ENCODE assay signal across 9 mouse cellular contexts in the genomic region with DNA sequence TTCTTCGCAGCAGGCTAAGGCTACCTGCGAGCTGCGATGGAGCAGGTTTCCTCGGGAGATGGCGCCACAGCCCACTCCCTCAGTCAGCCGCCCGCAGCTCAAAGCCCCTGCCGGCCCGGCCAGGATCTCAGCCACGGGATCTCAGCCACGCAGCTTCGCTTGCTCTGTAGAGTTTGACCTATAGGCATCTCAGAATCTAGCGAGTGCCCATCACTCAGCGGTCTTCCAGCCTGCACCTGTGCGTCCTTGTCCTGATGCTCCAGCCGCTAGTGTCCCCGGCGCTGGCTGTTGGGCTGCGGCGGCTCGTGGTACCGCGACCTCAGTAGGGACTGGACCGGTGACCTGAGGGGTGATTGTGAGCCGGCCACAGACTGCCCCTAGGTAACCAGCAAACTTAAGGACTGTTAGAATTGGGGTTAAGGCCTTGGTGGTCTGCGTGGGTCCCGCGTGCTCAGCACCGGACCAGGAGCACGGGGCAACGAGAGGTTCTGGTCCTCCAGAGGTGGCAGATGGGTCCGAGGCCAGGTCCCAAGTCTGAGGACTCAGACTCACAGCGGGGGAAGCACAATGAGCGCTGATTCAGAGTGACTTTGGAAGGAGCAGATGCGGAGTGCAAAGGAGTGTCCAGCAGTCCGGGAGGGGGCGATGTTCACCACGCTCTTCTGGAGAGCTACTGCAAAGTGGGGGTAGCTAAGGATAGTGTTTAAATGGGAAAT. TPM values are rescaled to one million over a fixed set of nuclear protein-coding genes. Genes with fewer than 3 reads are reported as not detected.
DNase-seq lines count a peak whose midpoint lies in the region; ATAC-seq lines count a peak whose summit lies in the region.
"Had no signal": no experiment of that assay in that cellular context is flagged by ENCODE, and none has a peak within 500 bp of the region (broad histone marks: within the 10 kb centered on the region; RNA-seq: fewer than 3 reads in every experiment).

No protein-coding gene starts in this region.

- peaks cover 6% of the 10 kb centered on the region for H3K4me1 ChIP-seq in heart, embryonic 10.5 days
- peaks cover 6% of the 10 kb centered on the region for H3K4me1 ChIP-seq in embryonic facial prominence, embryonic 15.5 days
- H3K4me1 ChIP-seq in kidney, embryonic 14.5 days (ENCODE audit: control insufficient read depth, insufficient read depth, low read length), result no peaks in the 10 kb centered on the region; the same call in 1 of the 2 replicates

- peak overlapping the region; percentile 73 for H3K4me2 ChIP-seq in embryonic facial prominence, embryonic 15.5 days (replicated peaks)
- peak overlapping the region; percentile 62 for H3K4me2 ChIP-seq in kidney, embryonic 14.5 days (replicated peaks; ENCODE audit: low read depth, low read length)

- peak overlapping the region; percentile 62 for H3K4me3 ChIP-seq in heart, embryonic 10.5 days
- H3K4me3 ChIP-seq in embryonic facial prominence, embryonic 15.5 days (replicated peaks), result peak overlapping the region; percentile 40
- peak overlapping the region; percentile 36 for H3K4me3 ChIP-seq in kidney, embryonic 14.5 days (ENCODE audit: low read length)

- no peaks in the 10 kb centered on the region for H3K9me3 ChIP-seq in heart, embryonic 10.5 days
- no peaks in the 10 kb centered on the region for H3K9me3 ChIP-seq in embryonic facial prominence, embryonic 15.5 days (replicated peaks)
- H3K9me3 ChIP-seq in kidney, embryonic 14.5 days (ENCODE audit: control insufficient read depth, low read length), result no peaks in the 10 kb centered on the region

- H3K27ac ChIP-seq in heart, embryonic 10.5 days, result peak overlapping the region; percentile 59; the same call in 1 of the 2 replicates
- no peak overlapping the region for H3K27ac ChIP-seq in embryonic facial prominence, embryonic 15.5 days (replicated peaks)
- H3K27ac ChIP-seq in kidney, embryonic 14.5 days (ENCODE audit: low read depth, low read length), result no peak overlapping the region

- ATAC-seq in embryonic facial prominence, embryonic 15.5 days (ENCODE audit: insufficient number of reproducible peaks, low FRiP score, low TSS enrichment, low read depth), result peak; percentile 47; the same call in 1 of the 2 replicates
- peak; percentile 76 for ATAC-seq in kidney, embryonic 14.5 days (ENCODE audit: low FRiP score, low TSS enrichment)
- ATAC-seq in CD4-positive, CD25-positive, alpha-beta regulatory T cell, adult 4 months, result no peak

- peaks cover 84% of the 10 kb centered on the region for H3K27me3 ChIP-seq in heart, embryonic 10.5 days (ENCODE audit: insufficient read depth, poor library complexity, severe bottlenecking)
- peaks cover 78% of the 10 kb centered on the region for H3K27me3 ChIP-seq in embryonic facial prominence, embryonic 15.5 days
- H3K27me3 ChIP-seq in kidney, embryonic 14.5 days (ENCODE audit: control insufficient read depth, insufficient read depth, low read length), result peaks cover 63% of the 10 kb centered on the region
- H3K27me3 ChIP-seq: CH12.LX had no signal

- no peaks in the 10 kb centered on the region for H3K36me3 ChIP-seq in heart, embryonic 10.5 days
- H3K36me3 ChIP-seq in embryonic facial prominence, embryonic 15.5 days, result no peaks in the 10 kb centered on the region
- no peaks in the 10 kb centered on the region for H3K36me3 ChIP-seq in kidney, embryonic 14.5 days (ENCODE audit: control insufficient read depth, insufficient read depth, low read length)

- H3K9ac ChIP-seq in embryonic facial prominence, embryonic 15.5 days, result 0 out of 2 replicates have a peak overlapping the region, but pooled peaks have one; percentile 21
- H3K9ac ChIP-seq in kidney, embryonic 14.5 days (ENCODE audit: low read depth, low read length), result no peak overlapping the region

- WGBS in heart, embryonic 10.5 days, result under 1% methylated on average over 38 of the region's 38 CpGs
- 1% methylated on average over 38 of the region's 38 CpGs for WGBS in embryonic facial prominence, embryonic 15.5 days
- WGBS in kidney, embryonic 14.5 days, result under 1% methylated on average over 38 of the region's 38 CpGs

- DNase-seq in heart, embryonic 10.5 days (ENCODE audit: low spot score), result no peak
- DNase-seq in heart, adult 9 months (ENCODE audit: low spot score in 2 of 2), result no peak
- peak; percentile 18 for DNase-seq in lung, postnatal 36 days
- DNase-seq in ovary, adult 18-20 months (ENCODE audit: low spot score), result no peak
- DNase-seq in T-cell, adult 2 months (ENCODE audit: low spot score), result no peak

RNA-seq across cellular contexts. Expression of a gene that starts 10.3 kb away (rescaled TPM):
- polyA plus RNA-seq in heart, embryonic 10.5 days (2016; fragmentation: Nextera tagmentation; extraction: Ambion mirVana), result 0.30 and 0.80 TPM in 2 replicates
- polyA plus RNA-seq in embryonic facial prominence, embryonic 15.5 days (2015; fragmentation: Nextera tagmentation; extraction: Ambion mirVana), result 7.6 and 11.7 TPM in 2 replicates
- polyA plus RNA-seq in kidney, embryonic 14.5 days (2014; fragmentation: Nextera tagmentation; extraction: Ambion mirVana), result 0.08 TPM in 1 of 2 replicates, not detected in the other
- polyA plus RNA-seq in CD4-positive, CD25-positive, alpha-beta regulatory T cell, adult 4 months (2017; shearing (Covaris generic)), result under 1 TPM in 1 of 2 experiments, not detected in 1; 0.15 TPM
